Mouse (Mus musculus) frontal cortex, postnatal 36 days (tissue): ENCODE data around the gene Dgcr2.

Experiments used
- DNase-seq, 2 experiments: peaks; one replicate each; pipeline ENCODE4 v3.0.0; 2022; ENCODE audit warnings: low spot score in 2 of 2

Dgcr2 gene

DNA sequence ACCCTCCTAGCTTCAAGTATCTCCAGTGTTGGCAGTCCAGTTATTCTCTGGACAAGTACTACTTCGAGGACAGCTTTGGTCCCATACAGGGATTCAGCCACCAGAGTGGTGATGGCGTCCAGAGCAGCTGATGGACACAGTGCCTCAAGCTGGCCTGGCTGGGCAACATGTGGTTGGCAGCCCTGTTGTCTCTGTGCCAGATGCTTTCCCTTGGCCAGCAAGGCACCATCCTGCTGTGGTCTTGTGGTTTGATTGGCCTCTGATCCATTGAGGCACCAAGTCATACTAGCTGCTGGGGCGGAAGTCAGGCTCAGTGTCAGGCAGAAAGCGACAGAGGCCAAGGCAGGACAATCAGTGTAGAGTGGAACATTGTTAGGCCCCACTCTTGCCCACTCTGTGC, 89.2 kb downstream of the Dgcr2 start:
- DNase-seq, result no peak

DNA sequence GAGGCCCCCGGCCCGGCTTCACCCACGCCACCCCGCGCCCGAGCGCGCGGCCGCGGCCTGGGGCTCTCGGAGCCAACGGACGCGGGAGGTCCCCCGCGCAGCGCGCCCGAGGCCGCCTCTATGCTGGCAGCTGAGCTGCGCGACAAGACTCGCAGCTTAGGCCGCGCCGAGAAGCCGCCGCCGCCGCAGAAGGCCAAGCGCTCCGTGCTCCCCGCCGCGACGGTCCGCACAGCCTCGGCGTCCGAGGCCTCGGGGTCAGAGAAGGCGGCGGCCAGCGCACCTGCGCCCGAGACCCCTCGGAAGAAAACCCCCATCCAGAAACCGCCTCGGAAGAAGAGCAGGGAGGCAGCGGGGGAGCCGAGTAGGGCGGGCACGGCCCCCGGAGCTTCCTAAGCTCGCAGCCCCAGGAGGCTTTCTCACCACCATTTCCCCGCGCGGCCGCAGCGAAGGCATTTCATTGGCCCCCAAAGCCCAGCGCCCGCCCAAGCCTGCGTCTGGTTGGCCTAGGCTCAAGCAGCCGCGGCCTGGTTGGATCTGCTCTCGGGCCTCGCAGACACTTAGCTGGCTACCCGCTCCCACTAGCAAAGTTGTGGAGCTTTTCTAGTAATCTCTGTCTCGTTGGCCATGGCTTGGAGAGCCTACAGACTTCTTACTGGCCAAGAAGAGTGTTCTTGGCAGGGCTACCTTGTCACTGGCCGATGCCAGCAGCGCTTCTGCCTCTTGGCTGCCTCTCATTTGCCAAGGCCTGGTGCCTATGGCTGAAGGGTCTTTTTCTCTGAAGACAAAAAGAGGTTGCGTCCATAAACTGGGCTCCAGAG, 91.0 kb downstream of the Dgcr2 start:
- DNase-seq, result peak; percentile 85 to 90

DNA sequence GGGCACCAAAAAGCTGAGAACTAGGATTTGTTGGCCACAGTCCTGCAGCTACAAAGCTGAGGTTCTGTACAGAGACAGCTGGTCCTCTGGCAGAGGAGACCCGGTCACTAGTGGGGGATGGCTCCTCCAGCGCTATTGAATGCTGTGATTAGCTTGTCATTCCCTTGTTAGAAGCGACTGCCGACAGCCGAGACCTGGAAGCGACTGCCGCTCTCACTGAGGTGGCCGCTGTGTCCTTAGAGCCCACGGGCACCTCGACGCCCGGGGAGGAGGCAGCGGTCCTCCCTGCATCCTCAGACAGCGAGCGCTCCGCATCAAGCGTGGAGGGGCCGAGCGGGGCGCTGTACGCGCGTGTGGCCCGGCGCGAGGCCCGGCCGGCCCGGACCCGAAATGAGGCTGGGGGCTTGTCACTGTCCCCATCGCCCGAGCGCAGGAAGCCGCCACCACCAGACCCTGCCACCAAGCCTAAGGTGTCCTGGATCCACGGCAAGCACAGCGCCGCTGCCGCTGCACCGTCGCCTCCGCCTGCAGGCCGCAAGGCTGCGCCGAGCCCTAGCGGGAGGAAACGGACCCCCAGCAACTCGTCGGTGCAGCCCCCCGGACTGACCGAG, 91.7 kb downstream of the Dgcr2 start:
- DNase-seq, result no peak

DNA sequence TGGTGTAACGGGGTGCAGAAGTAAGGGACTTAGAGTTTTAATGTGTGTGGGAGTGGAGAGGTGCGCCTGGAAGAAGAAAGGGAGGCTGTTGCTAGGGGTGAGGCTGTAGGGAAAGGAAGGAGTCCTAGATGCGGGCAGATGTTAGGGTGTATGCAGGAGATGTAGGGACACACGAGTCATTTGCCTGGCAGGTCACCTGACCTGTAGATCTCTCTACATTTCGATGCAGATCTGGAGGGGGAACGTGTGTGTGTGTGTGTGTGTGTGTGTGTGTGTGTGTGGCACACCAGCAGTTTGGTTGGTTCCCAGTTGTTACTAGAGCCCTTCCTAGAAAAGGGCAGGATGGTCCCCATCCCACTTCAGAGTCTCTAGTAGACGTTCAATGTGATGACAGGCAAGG, 93.4 kb downstream of the Dgcr2 start:
- no peak for DNase-seq

DNA sequence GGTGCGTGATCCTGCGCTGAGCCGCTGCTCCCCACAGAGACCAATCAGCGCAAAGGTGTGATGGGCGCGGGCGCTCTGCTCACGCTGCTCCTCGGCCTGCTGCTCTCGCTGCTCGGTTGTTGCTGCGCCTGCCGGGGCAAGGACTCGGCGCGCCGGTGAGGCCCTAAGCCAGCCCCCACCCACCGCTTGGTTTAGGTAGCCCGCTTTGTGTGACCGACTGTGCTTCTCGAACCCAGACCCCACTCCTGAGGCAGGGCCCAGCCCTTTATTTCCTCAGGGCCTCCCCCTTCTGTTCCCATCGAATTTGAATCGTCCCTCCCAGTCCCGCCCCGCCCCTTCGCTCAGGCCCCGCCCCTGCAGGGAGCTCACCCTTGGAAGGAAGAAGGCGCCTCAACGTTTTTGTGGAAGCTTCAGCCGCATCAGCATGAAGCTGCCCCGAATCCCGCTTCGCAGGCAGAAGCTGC, 93.9 kb downstream of the Dgcr2 start:
- no peak for DNase-seq

DNA sequence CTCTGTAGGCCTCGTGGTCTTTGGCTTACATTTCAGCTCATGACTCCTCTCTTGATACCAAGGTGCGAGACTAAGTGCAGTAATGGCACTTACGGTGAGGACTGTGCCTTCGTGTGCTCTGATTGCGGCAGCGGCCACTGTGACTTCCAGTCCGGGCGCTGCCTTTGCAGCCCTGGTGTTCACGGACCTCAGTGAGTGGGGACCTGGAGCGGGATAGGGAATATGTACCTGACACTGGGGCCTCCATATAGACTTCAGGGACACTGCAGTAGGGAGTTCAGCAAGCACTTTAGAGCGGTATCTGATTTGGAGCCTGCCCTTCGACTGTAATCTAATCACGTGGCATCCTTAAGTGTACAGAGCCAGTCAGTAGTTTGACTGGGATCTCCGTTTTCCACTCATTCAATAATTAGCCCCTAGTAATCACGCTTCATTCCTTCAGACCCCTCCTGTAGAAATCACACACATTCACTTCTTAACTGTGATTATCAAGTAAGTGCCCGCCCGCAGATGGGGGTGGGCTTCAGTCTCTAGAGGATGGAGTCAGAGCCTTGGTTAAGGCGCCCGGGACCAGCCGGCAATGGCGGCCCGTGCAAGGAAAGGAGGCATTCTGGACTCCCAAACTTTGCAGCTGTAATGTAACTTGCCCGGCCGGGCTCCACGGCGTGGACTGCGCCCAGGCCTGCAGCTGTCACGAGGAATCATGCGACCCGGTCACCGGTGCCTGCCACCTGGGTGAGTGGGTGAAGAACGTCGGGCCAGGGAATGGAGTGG, 94.5 kb downstream of the Dgcr2 start:
- no peak for DNase-seq

DNA sequence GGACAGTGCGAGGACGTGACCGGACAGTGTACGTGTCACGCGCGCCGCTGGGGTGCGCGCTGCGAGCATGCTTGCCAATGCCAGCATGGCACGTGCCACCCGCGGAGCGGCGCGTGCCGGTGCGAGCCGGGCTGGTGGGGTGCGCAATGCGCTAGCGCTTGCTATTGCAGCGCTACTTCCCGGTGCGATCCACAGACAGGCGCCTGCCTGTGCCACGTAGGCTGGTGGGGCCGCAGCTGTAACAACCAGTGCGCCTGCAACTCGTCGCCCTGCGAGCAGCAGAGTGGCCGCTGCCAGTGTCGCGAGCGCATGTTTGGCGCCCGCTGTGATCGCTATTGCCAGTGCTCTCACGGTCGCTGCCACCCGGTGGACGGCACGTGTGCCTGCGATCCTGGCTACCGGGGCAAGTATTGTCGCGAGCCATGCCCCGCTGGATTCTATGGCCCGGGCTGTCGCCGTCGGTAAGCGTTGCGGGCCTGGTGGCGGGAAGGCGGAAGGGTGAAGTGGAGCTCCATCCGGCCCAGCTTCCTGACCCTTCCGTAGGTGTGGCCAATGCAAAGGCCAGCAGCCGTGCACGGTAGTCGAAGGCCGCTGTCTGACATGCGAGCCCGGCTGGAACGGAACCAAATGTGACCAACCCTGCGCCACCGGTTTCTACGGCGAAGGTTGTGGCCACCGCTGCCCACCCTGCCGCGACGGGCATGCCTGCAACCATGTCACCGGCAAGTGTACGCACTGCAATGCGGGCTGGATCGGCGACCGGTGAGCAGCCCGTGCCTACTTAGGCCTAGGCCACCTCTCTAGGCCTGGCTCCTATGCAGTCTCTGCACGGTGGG, 95.3 kb downstream of the Dgcr2 start:
- peak in 1 of 2 experiments; percentile 64 for DNase-seq

DNA sequence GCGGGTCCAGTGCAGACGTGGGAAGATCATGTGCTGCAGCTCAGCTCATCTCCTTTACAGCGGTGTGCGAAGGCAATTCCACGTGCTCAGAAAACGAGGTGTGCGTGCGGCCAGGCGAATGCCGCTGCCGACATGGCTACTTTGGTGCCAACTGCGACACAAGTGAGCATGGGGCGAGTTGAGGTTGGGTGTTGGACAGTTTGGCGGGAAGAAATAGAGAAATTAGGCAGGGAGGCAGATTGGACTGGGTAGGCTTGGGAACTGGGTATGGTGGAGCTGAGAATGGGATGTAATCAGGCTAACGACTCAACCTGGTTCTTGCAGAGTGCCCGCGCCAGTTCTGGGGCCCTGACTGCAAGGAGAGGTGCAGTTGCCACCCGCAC, 95.9 kb downstream of the Dgcr2 start:
- DNase-seq, result no peak

DNA sequence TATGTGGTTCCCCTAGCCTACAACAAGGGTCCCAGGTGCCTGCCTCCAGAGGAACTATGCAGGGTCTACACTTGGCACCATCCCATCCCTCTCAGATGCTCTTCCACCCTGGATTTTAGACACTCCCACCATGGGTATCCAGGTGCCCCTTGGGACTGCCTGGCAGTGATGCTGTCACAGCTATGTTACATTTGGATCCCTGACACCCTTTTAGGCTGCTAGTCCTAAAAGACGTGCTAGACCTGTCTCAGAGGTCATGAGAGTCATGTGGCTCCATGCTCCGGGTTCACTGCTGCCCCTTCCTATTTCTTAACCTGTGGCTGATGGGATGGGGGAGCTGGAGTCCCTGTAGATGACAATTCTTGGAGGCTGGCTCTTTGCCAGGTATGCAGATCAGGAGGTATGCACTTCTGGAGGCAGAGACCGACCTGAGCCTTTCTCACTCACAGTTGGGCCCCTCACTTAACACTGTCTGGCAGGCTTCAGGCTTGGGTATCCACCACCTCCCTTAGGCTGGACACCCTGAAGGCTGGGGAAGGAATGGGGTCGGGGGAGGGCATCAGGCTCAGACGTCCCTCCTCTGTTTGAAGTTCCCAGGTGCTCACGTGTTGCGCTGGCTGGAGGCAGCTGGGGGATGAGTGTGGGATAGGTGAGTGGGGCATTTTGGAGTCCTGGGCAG, 96.4 kb downstream of the Dgcr2 start:
- no peak for DNase-seq

DNA sequence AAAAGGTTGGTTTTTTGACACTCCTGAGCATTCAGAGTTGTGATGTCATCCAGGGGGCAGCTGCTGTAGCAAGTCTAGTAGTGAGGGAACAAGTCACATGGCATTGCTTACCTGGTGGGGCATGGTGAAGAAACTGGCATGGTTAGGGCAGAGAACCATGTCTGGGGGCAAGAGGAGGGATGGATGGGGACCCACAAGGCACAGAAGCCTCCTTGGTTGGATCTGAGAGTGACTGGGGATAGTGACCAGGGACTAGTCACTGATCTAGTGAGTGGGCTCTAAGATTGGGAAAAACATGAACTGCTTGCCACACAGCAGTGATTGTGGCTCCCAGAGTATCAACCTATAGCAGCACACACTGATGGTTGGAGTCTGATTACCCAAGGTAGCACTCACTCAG, 98.8 kb downstream of the Dgcr2 start:
- DNase-seq, result no peak

DNA sequence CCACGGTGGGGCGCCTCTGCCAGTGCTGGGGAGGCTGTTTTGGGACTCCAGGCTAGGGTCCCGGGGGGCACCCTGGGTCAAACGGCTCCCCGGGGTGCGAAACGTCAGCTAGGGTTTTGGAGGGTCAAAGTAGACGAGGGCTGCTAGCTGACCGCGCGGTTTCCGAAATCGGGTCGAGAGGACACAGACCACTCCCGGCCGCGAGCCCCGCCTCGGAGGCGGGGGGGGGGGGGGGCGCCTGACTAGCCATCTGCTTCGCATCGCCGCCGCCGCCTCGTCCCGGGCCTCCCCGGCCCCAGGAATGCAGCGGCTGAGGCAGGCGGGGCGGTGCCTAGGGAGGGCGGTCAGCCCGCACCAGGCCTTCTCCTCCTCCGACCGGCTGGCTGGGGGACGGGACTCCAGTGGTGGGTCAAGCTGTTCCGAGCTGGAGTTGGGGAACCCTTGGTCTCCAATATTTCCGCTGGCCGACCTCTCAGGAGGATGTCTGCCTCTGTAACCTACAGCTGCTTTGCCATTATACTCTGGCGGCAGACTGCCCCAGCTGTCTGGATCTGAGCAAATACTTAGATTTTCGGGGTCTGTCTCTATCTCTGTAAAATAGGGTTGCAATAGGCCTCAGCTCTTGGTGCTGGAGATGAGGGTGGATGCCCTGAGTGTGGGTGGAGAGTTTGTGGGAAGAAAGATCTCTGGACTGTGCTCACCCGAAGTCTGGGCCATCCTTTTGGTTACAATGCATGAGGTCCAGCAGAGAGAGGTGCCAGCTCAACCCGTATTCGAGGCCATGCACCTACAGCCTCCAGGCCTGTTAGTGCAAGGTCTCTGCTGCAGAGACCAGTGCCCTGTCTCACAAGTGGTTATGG, 99.8 kb downstream of the Dgcr2 start:
- DNase-seq, result no peak

DNA sequence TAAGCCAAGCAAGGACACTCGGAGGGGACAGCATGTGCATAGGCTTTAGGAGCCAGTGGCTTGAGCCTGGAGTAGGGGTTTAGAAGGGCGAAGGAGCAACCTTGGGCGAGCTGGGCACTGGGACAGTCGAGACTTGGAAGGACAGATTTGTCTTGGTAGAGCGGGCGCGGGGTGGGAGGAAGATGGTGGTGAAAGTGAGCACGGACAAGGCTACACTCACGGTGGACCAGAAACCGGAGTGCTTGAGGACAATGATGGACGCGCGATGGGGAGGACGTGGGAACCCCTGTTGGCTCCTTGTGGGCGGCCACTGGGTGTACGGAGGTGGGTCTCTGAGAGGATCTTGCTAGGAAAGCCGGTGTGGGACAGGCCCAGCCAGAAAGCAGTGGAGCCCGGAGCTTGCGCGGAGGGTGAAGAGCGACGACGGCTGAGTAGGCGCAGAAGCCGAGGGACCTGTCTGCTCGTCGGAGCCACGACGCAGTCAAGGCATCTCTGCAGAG, 100.5 kb downstream of the Dgcr2 start:
- DNase-seq, result no peak

DNA sequence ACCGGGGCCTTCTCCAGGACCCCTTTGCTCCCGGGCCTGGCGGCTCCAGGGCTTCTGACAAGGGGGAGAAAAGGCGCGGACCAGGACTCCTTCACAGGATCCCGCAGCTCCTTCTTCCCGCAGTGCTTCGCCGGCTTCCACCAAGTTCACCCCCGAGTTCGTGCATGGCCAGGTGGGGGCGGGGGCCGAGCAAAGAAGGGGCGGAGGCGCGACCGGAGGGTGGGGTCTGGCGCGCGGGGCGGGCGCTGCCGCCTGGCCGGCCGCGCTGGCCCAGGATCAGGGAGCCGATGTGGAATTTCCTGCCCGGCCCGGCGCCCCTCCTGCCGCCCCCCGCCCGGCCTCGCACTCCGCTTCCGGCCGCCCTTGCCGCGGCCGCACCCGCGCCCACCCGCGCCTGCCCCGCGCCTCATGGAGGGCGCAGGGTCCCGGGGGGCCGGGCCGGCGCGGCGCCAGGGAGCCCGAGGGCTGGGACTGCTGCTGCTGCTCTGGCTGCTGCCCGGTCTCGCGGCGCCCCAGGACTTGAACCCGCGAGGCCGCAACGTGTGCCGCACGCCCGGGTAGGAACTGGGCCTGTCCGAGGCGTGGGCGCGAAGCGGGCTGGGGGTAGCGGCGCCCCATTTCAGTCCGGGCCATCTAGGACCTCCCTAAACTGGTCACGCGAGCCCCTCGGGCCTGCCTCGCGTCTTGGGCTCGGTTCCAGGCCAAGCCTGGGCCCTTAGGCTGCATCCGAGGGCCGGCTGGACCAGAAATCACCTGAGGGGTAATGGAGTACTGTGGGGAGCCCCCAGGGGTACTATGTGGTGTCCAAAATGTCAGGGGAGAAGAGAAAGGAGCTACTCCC, 101.2 kb downstream of the Dgcr2 start, which contains the start of gene Scarf2:
TSS of gene Scarf2 (plus strand) at position 312 of the 841 bp plus-strand sequence.
- DNase-seq, result no peak

DNA sequence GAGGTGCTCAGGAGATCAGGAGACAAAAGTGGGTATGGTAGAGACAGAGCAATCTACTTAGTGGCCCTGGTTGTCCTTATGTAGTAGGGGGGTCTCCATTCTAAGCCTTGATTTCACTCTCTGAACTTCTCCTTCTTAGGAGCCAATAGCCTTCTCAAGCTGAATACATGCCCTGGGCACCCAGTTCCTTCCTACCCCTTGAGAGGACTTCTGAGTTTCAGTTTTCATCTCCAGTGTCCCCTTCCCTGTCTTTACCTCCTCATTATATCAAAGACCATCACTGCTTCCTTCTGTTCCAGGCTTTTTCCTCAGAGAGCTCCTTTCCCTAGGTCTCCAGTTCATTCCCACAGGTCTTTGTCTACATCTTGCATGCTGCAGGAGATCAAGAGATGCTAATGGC, 101.8 kb downstream of the Dgcr2 start:
- no peak for DNase-seq

DNA sequence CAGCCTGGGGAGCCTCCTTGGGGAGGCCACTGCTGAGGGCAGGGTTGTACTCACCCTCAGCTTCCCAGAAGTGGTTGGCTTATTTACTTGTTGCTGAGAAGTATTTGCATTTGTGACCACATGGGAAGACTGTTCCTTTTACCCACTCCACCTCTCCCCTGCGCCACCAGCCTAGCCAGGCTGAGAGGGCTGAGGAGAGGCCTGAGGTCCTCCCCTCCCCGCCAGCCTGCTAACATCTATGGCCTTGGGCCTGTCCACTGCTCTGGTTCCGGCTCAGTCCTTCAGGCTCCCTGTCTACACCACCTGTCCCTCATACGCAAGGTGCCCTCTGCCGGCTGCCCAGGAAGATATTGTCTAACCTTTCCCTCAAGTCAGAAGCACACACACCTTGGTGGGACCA, 102.7 kb downstream of the Dgcr2 start:
- DNase-seq, result no peak

DNA sequence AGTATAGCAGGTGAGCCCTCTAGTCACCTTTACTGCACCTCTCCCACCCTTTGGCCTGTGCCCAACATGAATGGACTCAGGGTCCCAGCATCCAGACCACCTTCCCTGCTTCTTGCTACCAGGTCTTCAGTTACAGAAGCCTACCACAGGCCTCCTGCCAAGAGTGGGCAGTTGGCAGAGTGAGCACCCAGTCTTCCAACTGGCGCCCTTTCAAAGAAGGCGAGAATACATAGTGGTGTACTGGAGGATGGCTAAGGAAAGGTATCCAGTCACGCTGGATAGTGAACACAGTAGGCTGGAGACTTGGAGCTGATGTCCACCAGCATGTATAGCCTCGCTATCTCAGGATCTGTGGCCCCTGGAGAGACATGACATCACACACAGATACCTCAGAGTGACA, 104.3 kb downstream of the Dgcr2 start:
- DNase-seq, result peak in 1 of 2 experiments; percentile 61

DNA sequence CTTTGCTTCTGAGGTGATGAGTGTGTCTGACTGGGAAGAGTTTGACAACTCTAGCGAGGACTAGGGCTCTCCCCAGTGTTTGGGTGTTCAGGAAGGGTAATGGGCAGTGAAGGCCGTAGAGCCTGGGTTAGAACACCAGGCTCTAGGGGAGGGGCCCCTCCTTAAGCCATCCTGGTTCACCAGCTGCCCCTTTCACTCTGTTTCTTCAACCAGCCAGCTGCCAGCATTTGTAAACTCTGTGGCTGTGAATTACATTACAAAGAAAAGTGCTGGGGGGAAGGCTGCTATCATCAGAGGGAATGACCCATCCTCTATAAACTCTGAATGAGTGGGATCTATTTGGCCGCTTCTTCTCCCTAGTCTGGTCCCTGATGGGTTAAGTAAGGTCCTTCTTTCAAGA, 105.6 kb downstream of the Dgcr2 start:
- no peak for DNase-seq
